Mouse (Mus musculus) liver, embryonic 14.5 days (tissue): ENCODE measurements around the gene Eif4e2. TPM values are rescaled to one million over a fixed set of nuclear protein-coding genes. Genes with fewer than 3 reads are reported as not detected.

ENCODE experiments used
- ATAC-seq: fragments of 200-750 bp; cut with Nextera tagmentation; 2 replicates; pipeline ENCODE4 v1.8.0; 2017; ENCODE audit warnings: moderate number of reproducible peaks, mild to moderate bottlenecking, moderate library complexity; ENCODE audit not compliant: insufficient read depth
- DNase-seq, 3 experiments: peaks; one replicate each; pipeline ENCODE4 v3.0.0-alpha.2; 2012 to 2013; ENCODE audit warnings: low read depth in 3 of 3, low spot score in 3 of 3
- H3K27ac ChIP-seq: fragments of 300-500 bp; sonication (generic); 2 replicates; pipeline ENCODE4 v1.5.1; 2014; ENCODE audit warnings: moderate library complexity, mild to moderate bottlenecking, control low read depth, inconsistent platforms
- H3K27me3 ChIP-seq: fragments of 300-500 bp; sonication (generic); 2 replicates; pipeline ENCODE4 v1.6.1; 2014; ENCODE audit warnings: mild to moderate bottlenecking, low read length, moderate library complexity; ENCODE audit not compliant: control insufficient read depth, insufficient read depth
- H3K36me3 ChIP-seq: fragments of 300-500 bp; sonication (generic); replicated peaks from 2 replicates; pipeline ENCODE4 v1.6.1; 2014; ENCODE audit warnings: low read depth; ENCODE audit not compliant: control insufficient read depth, insufficient read depth
- H3K4me1 ChIP-seq, 2 experiments: fragments of 200-500 bp in 1 of 2; fragments of 300-500 bp in 1 of 2; sonication (generic) in 1 of 2; replicated peaks; 2 replicates each; pipeline ENCODE4 v1.6.1; 2012 to 2014; ENCODE audit warnings: antibody characterized with exemption in 1 of 2, inconsistent platforms in 1 of 2, low read length in 1 of 2; ENCODE audit not compliant: control insufficient read depth in 2 of 2, insufficient read depth in 2 of 2
- H3K4me2 ChIP-seq: fragments of 300-500 bp; sonication (generic); 2 replicates; pipeline ENCODE4 v1.6.1; 2014; ENCODE audit warnings: low read depth, mild to moderate bottlenecking, control low read depth, moderate library complexity
- H3K4me3 ChIP-seq, 2 experiments: fragments of 200-500 bp in 1 of 2; fragments of 300-500 bp in 1 of 2; sonication (generic) in 1 of 2; 2 replicates each; pipeline ENCODE4 v1.5.1; 2012 to 2014; ENCODE audit warnings: low read depth in 2 of 2, low read length in 2 of 2, mild to moderate bottlenecking in 2 of 2, control low read depth in 1 of 2, inconsistent platforms in 1 of 2, moderate library complexity in 1 of 2; ENCODE audit not compliant: insufficient read depth in 1 of 2
- H3K9ac ChIP-seq: fragments of 300-500 bp; sonication (generic); replicated peaks from 2 replicates; pipeline ENCODE4 v1.6.1; 2014; ENCODE audit warnings: mild to moderate bottlenecking, control low read depth, moderate library complexity
- H3K9me3 ChIP-seq: fragments of 300-500 bp; sonication (generic); 2 replicates; pipeline ENCODE4 v1.6.1; 2016; ENCODE audit warnings: low read length, mixed read lengths; ENCODE audit not compliant: control insufficient read depth
- CTCF ChIP-seq: IDR thresholded peaks from 2 replicates; pipeline ENCODE4 v1.5.1; 2016; ENCODE audit warnings: antibody characterized with exemption, low read depth, control low read depth
- EP300 ChIP-seq: IDR thresholded peaks from 2 replicates; pipeline ENCODE4 v1.6.1; 2016; ENCODE audit warnings: antibody characterized with exemption, low read depth
- WGBS: fragments of 180-500 bp; shearing (Covaris S2); extraction: QIAGEN DNeasy Blood & Tissue Kit; methylation state at CpG from one replicate; pipeline ENCODE4 v1.1.7; 2014; ENCODE audit not compliant: insufficient replicate concordance; 5-methylcytosine and 5-hydroxymethylcytosine counted together
- polyA plus RNA-seq, 2 experiments: library from polyadenylated mRNA; depleted of rRNA in 1 of 2; stranded (reverse) in 1 of 2; unstranded in 1 of 2; fragments of >200 nt; fragmentation: Nextera tagmentation in 1 of 2; extraction: Ambion mirVana in 1 of 2; gene quantifications; 2 replicates each; pipeline versions ENCODE4 v1.2.1 to v1.2.3; 2012 to 2014

The Eif4e2 gene
- polyA plus RNA-seq (2012; rRNA removed) (18.9 and 34.8 TPM in 2 replicates), polyA plus RNA-seq (2014; fragmentation: Nextera tagmentation; extraction: Ambion mirVana) (54.9 and 59.7 TPM in 2 replicates)

DNA sequence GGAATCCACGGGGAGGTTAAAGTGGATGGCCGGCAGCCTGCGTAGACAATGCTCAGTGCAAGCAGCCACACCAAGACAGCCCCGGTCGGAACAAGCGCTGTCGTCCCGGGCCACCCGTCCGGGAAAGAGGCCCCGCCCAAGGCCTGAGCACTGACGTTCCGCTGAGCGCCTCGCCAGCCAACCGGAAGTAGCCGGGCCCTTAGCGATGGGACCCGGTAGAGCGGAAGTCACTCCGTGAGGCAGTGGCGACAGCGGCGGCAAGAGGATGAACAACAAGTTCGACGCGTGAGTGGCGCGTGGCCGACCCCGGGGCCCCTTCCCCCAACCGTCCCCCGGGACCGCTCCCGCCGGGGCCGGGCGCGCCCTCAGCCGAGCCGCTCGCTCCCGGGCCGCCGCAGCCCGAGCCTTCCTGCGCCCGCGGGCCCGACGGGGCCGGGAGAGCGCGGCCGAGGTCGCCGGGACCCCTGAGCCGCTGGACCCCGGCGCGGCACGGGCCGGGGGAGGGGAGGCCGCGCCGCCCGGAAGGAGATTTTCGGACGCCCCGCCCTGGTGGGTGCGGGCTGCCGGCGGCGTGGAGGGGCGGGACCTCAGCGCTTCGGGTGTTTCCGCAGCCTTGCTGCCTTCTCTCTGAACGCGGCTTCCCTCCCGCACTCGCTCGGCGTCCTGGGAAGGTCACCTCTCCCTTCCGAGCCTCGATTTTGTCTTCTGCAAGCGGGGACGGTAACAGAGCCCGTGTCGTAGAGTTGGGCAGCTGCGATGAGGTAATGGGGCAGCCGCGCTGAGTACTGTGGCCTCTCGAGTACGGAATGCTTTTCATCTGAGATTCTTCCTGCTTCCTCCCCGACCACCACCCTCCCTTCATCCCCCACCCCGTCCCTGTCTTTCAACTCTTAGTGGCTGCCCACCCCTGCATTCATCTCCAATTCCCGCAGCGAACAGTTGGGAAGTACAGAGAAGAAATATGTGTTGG lies at the start of gene Eif4e2:
Gene Eif4e2 (plus strand): TSS at position 180 of the 970 bp plus-strand sequence.
- H3K9me3 ChIP-seq = no peaks in the 10 kb centered on the region
- peak within 1 kb of the TSS; percentile 88 for H3K4me2 ChIP-seq
- H3K9ac ChIP-seq = peak within 1 kb of the TSS; percentile 99
- DNase-seq (peak; percentile 86 to 89 (median 87)), ATAC-seq (peak; percentile 98)
- H3K27me3 ChIP-seq = no peaks in the 10 kb centered on the region
- H3K27ac ChIP-seq = peak within 1 kb of the TSS; percentile 94
- TF ChIP-seq CTCF (0 out of 2 replicates have a peak, but pooled peaks have one; percentile 20), EP300 (no peak)
- H3K4me1 ChIP-seq = peaks cover 16 to 25% of the 10 kb centered on the region in 2 experiments
- WGBS = under 1% methylated on average over 91 of the region's 99 CpGs
- H3K4me3 ChIP-seq = peak within 1 kb of the TSS; percentile 93 to 95
- H3K36me3 ChIP-seq = peaks cover 5% of the 10 kb centered on the region; the same call in 1 of the 2 replicates

- no peaks in the 10 kb centered on the region for H3K4me1 ChIP-seq
- 26% methylated on average over 11 of the region's 11 CpGs for WGBS
- no peak overlapping the region for H3K4me2 ChIP-seq
- DNase-seq = no peak
- no peak overlapping the region for H3K27ac ChIP-seq
- H3K9ac ChIP-seq = no peak overlapping the region
- H3K9me3 ChIP-seq = no peaks in the 10 kb centered on the region
- TF ChIP-seq EP300 (no peak), CTCF (no peak)
- no peak for ATAC-seq
- H3K36me3 ChIP-seq = no peaks in the 10 kb centered on the region
- H3K27me3 ChIP-seq = no peaks in the 10 kb centered on the region; the same call in 1 of the 2 replicates
- H3K4me3 ChIP-seq = no peak overlapping the region
Observed at GRCm38 (mm10) chr1:87164164-87164795, 49.4 kb upstream of the Eif4e2 start.

DNA sequence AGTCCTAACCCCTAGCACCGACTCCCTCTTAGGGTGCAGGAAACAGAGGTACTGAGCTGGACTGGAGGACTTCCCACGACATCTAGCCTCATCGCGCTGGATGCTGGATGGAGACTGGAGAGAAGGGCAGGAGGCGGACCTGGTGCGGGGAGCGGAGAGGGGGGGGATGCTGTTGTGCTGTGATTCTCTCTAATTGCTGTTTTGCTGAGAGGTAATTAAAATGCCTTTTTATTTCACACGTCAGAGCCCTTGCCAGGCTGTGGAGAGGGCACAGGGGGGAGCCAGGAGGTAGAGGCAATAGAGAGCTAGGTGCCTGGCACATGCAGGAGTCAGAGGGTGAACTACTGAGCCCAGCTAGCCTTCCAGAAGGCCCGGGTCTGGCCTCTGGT lies 48.9 kb upstream of the Eif4e2 start:
- Histone ChIP-seq H3K9ac (no peak overlapping the region), H3K9me3 (no peaks in the 10 kb centered on the region), H3K4me3 (no peak overlapping the region), H3K27me3 (no peaks in the 10 kb centered on the region; the same call in 1 of the 2 replicates), H3K27ac (no peak overlapping the region), H3K4me1 (no peaks in the 10 kb centered on the region), H3K4me2 (no peak overlapping the region), H3K36me3 (no peaks in the 10 kb centered on the region)
- WGBS = 42% methylated on average over 9 of the region's 9 CpGs
- no peak for TF ChIP-seq EP300
- TF ChIP-seq CTCF = no peak
- DNase-seq (no peak), ATAC-seq (no peak)

DNA sequence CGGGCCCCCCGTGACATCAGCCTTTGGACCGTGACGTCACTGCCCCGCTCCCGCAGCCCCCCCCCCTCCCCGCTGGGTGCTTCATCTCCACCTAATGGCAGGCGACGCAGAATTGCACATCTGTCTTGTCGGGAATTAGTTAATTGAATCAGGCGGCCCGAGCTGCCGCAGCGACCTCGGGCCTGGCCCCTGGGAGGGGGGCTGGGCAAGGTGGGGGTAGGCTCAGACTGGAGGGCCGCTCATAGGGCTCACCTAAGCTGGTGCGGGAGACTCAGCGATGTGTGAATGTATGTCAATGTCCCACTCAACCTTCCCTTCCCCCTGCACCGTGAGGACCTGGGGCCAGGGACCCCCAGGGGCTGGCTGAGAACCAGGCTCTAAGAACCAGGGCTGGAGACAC lies 43.3 kb upstream of the Eif4e2 start:
- no peak overlapping the region for H3K4me3 ChIP-seq
- H3K9me3 ChIP-seq = no peaks in the 10 kb centered on the region
- TF ChIP-seq EP300 = no peak
- no peak for TF ChIP-seq CTCF
- WGBS = 22% methylated on average over 19 of the region's 19 CpGs
- H3K27ac ChIP-seq = no peak overlapping the region
- H3K27me3 ChIP-seq = peaks cover 12% of the 10 kb centered on the region
- H3K4me2 ChIP-seq = no peak overlapping the region
- H3K9ac ChIP-seq = no peak overlapping the region
- DNase-seq = no peak
- no peaks in the 10 kb centered on the region for H3K4me1 ChIP-seq
- no peaks in the 10 kb centered on the region for H3K36me3 ChIP-seq
- no peak for ATAC-seq

DNA sequence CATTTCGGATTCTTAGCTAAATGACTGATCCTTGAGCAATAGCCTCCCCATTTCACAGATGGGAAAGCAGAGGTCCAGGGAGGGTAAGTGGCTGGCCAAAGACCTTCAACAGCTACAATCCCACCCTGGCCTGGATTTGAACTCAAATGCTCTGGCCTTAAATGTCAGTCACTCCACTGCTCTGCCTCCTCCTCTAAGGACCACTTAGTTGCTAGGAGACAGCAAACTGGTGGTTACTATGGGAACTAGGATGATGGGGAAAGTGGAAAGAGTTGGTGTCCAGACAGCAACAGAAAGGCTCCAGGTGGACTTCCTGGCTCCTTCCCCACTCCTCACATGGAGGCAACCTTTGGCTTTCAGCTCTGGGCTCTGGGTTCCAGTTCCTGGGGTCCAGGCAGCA lies 42.4 kb upstream of the Eif4e2 start:
- H3K4me1 ChIP-seq = no peaks in the 10 kb centered on the region
- DNase-seq (no peak), ATAC-seq (no peak)
- WGBS = 29% methylated on average over 1 of the region's 1 CpGs
- peaks cover 12% of the 10 kb centered on the region for H3K27me3 ChIP-seq
- H3K36me3 ChIP-seq = no peaks in the 10 kb centered on the region
- H3K9ac ChIP-seq = no peak overlapping the region
- H3K4me2 ChIP-seq = no peak overlapping the region
- no peak for TF ChIP-seq CTCF
- TF ChIP-seq EP300 = no peak
- no peak overlapping the region for H3K27ac ChIP-seq
- no peak overlapping the region for H3K4me3 ChIP-seq
- no peaks in the 10 kb centered on the region for H3K9me3 ChIP-seq
